Comparison of ENCODE assay signal across 22 mouse cellular contexts in the genomic region with DNA sequence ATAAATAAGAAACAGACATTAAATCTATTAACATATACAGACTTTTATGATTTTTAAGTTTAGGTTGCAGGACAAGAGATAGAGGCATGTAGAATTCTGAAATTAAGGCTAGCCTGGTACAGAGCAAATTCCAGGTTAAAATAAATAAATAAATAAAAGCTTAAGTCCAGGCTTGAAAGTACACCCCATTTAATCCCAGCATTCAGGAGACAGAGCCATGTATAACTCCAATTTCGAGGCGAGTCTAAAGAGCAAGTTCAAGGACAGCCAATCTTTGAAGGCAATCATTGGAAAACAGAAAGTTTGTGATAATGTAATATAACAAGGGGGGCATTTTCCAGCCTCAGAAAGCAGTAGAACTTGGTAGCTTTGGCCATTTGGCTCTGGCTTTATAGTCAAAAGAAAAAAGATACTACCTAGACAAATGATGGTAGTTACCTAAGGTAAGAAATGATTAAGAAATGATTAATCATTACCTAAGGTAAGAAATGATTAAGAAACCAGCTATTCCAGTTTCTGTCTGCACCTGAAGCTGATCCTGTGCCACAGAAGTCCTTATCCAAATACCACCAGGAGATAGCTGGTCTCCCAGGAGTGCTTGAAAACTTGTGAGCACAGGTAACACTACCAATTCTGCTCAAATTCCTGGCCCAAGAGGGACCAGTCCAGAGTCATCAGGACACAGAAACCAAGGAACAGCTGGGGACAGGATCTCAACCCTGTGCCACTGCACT.
DNase-seq lines count a peak whose midpoint lies in the region; ATAC-seq lines count a peak whose summit lies in the region.
"Had no signal": no experiment of that assay in that cellular context is flagged by ENCODE, and none has a peak within 500 bp of the region (broad histone marks: within the 10 kb centered on the region; RNA-seq: fewer than 3 reads in every experiment).

No protein-coding gene starts in this region.

- H3K4me2 ChIP-seq in kidney, embryonic 16.5 days (replicated peaks; ENCODE audit: low read depth, low read length): no peak overlapping the region
- no peak overlapping the region for H3K4me2 ChIP-seq in kidney, embryonic 14.5 days (replicated peaks; ENCODE audit: low read depth, low read length)
- H3K4me2 ChIP-seq in intestine, embryonic 14.5 days (ENCODE audit: low read length): no peak overlapping the region
- H3K4me2 ChIP-seq in intestine, embryonic 16.5 days (ENCODE audit: low read depth, low read length): no peak overlapping the region
- no peak overlapping the region for H3K4me2 ChIP-seq in stomach, embryonic 16.5 days (ENCODE audit: low read depth, low read length)
- H3K4me2 ChIP-seq in midbrain, embryonic 15.5 days: no peak overlapping the region
- H3K4me2 ChIP-seq: embryonic facial prominence, embryonic 15.5 days; heart, embryonic 12.5 days had no signal

- DNase-seq in intestine, embryonic 14.5 days (ENCODE audit: low spot score): no peak
- DNase-seq in cerebellum, postnatal 4 days (ENCODE audit: low spot score in 2 of 2): no peak
- DNase-seq: adrenal gland, postnatal 14 days; cerebellum, adult 18-20 months; cerebellum, adult 9-11 months; embryo, embryonic 11 days; gastrocnemius, adult 2 months; gastrocnemius, postnatal 25 days had no signal

- ATAC-seq in kidney, embryonic 16.5 days (ENCODE audit: low FRiP score, low TSS enrichment): peak; percentile 51; the same call in 1 of the 2 replicates
- ATAC-seq in kidney, embryonic 14.5 days (ENCODE audit: low FRiP score, low TSS enrichment): no peak
- peak; percentile 85 for ATAC-seq in intestine, embryonic 14.5 days (replicated peaks; ENCODE audit: low FRiP score, low TSS enrichment, low read depth)
- ATAC-seq in intestine, embryonic 16.5 days: peak; percentile 97
- peak; percentile 86; the same call in 1 of the 2 replicates for ATAC-seq in stomach, embryonic 16.5 days (ENCODE audit: insufficient read depth, low FRiP score)
- ATAC-seq in midbrain, embryonic 15.5 days (replicated peaks): no peak
- ATAC-seq: activated CD4-positive, CD25-positive, alpha-beta regulatory T cell, adult 4 months; forebrain, embryonic 14.5 days; Patski had no signal

- WGBS in kidney, embryonic 16.5 days: 84% methylated on average over 2 of the region's 2 CpGs
- WGBS in kidney, embryonic 14.5 days: 79% methylated on average over 2 of the region's 2 CpGs
- 76% methylated on average over 2 of the region's 2 CpGs for WGBS in intestine, embryonic 14.5 days
- 65% methylated on average over 2 of the region's 2 CpGs for WGBS in intestine, embryonic 16.5 days
- 53% methylated on average over 2 of the region's 2 CpGs for WGBS in stomach, embryonic 16.5 days
- WGBS in midbrain, embryonic 15.5 days: 86% methylated on average over 2 of the region's 2 CpGs

- H3K9ac ChIP-seq in kidney, embryonic 16.5 days (replicated peaks; ENCODE audit: low read length): no peak overlapping the region
- no peak overlapping the region for H3K9ac ChIP-seq in kidney, embryonic 14.5 days (ENCODE audit: low read depth, low read length)
- no peak overlapping the region for H3K9ac ChIP-seq in intestine, embryonic 14.5 days (ENCODE audit: low read length)
- H3K9ac ChIP-seq in intestine, embryonic 16.5 days (ENCODE audit: low read depth, low read length): no peak overlapping the region
- H3K9ac ChIP-seq in stomach, embryonic 16.5 days (ENCODE audit: low read length): no peak overlapping the region
- no peak overlapping the region for H3K9ac ChIP-seq in midbrain, embryonic 15.5 days
- H3K9ac ChIP-seq: embryonic facial prominence, embryonic 15.5 days; heart, embryonic 12.5 days had no signal

- no peaks in the 10 kb centered on the region for H3K36me3 ChIP-seq in kidney, embryonic 16.5 days (ENCODE audit: insufficient read depth, low read length)
- H3K36me3 ChIP-seq in kidney, embryonic 14.5 days (ENCODE audit: control insufficient read depth, insufficient read depth, low read length): no peaks in the 10 kb centered on the region
- H3K36me3 ChIP-seq in intestine, embryonic 14.5 days (ENCODE audit: control insufficient read depth, insufficient read depth, low read length): no peaks in the 10 kb centered on the region
- H3K36me3 ChIP-seq in intestine, embryonic 16.5 days (ENCODE audit: control insufficient read depth, insufficient read depth, low read length): no peaks in the 10 kb centered on the region
- no peaks in the 10 kb centered on the region for H3K36me3 ChIP-seq in stomach, embryonic 16.5 days (ENCODE audit: control insufficient read depth, insufficient read depth, low read length)
- H3K36me3 ChIP-seq in midbrain, embryonic 15.5 days (replicated peaks): no peaks in the 10 kb centered on the region
- H3K36me3 ChIP-seq: embryonic facial prominence, embryonic 15.5 days; forebrain, embryonic 10.5 days; heart, embryonic 12.5 days; hindbrain, embryonic 10.5 days had no signal

- no peaks in the 10 kb centered on the region for H3K9me3 ChIP-seq in kidney, embryonic 16.5 days (ENCODE audit: low read length)
- no peaks in the 10 kb centered on the region for H3K9me3 ChIP-seq in kidney, embryonic 14.5 days (ENCODE audit: control insufficient read depth, low read length)
- H3K9me3 ChIP-seq in intestine, embryonic 14.5 days (ENCODE audit: control insufficient read depth, low read length): no peaks in the 10 kb centered on the region
- no peaks in the 10 kb centered on the region for H3K9me3 ChIP-seq in intestine, embryonic 16.5 days (ENCODE audit: control insufficient read depth, low read length)
- H3K9me3 ChIP-seq in stomach, embryonic 16.5 days (replicated peaks; ENCODE audit: control insufficient read depth, low read length): no peaks in the 10 kb centered on the region
- H3K9me3 ChIP-seq in midbrain, embryonic 15.5 days: no peaks in the 10 kb centered on the region
- H3K9me3 ChIP-seq: embryonic facial prominence, embryonic 15.5 days; forebrain, embryonic 10.5 days; heart, embryonic 12.5 days; hindbrain, embryonic 10.5 days had no signal

- H3K4me3 ChIP-seq in kidney, embryonic 16.5 days (ENCODE audit: low read length): no peak overlapping the region
- no peak overlapping the region for H3K4me3 ChIP-seq in kidney, embryonic 14.5 days (ENCODE audit: low read length)
- no peak overlapping the region for H3K4me3 ChIP-seq in intestine, embryonic 14.5 days (ENCODE audit: low read depth, low read length)
- no peak overlapping the region for H3K4me3 ChIP-seq in intestine, embryonic 16.5 days (ENCODE audit: low read length)
- H3K4me3 ChIP-seq in stomach, embryonic 16.5 days (replicated peaks; ENCODE audit: low read length): no peak overlapping the region
- no peak overlapping the region for H3K4me3 ChIP-seq in midbrain, embryonic 15.5 days
- H3K4me3 ChIP-seq: embryonic facial prominence, embryonic 15.5 days; erythroblast, embryonic 14.5 days; forebrain, embryonic 10.5 days; gastrocnemius, adult 2 months; heart, embryonic 12.5 days; hindbrain, embryonic 10.5 days had no signal

- H3K27me3 ChIP-seq in kidney, embryonic 16.5 days (ENCODE audit: insufficient read depth, low read length): no peaks in the 10 kb centered on the region
- no peaks in the 10 kb centered on the region for H3K27me3 ChIP-seq in kidney, embryonic 14.5 days (ENCODE audit: control insufficient read depth, insufficient read depth, low read length)
- H3K27me3 ChIP-seq in intestine, embryonic 14.5 days (replicated peaks; ENCODE audit: control insufficient read depth, insufficient read depth, low read length): no peaks in the 10 kb centered on the region
- no peaks in the 10 kb centered on the region for H3K27me3 ChIP-seq in intestine, embryonic 16.5 days (replicated peaks; ENCODE audit: control insufficient read depth, insufficient read depth, low read length)
- H3K27me3 ChIP-seq in stomach, embryonic 16.5 days (ENCODE audit: control insufficient read depth, insufficient read depth, low read length): no peaks in the 10 kb centered on the region
- H3K27me3 ChIP-seq in midbrain, embryonic 15.5 days (replicated peaks): no peaks in the 10 kb centered on the region
- H3K27me3 ChIP-seq: CH12.LX; embryonic facial prominence, embryonic 15.5 days; heart, embryonic 12.5 days; Patski had no signal

- no peaks in the 10 kb centered on the region for H3K4me1 ChIP-seq in kidney, embryonic 16.5 days (ENCODE audit: insufficient read depth, low read length)
- no peaks in the 10 kb centered on the region for H3K4me1 ChIP-seq in kidney, embryonic 14.5 days (ENCODE audit: control insufficient read depth, insufficient read depth, low read length)
- no peaks in the 10 kb centered on the region for H3K4me1 ChIP-seq in intestine, embryonic 14.5 days (replicated peaks; ENCODE audit: control insufficient read depth, insufficient read depth, low read length)
- no peaks in the 10 kb centered on the region for H3K4me1 ChIP-seq in intestine, embryonic 16.5 days (ENCODE audit: control insufficient read depth, insufficient read depth, low read length)
- H3K4me1 ChIP-seq in stomach, embryonic 16.5 days (ENCODE audit: control insufficient read depth, insufficient read depth, low read length): no peaks in the 10 kb centered on the region
- H3K4me1 ChIP-seq in midbrain, embryonic 15.5 days: no peaks in the 10 kb centered on the region
- H3K4me1 ChIP-seq: embryonic facial prominence, embryonic 15.5 days; forebrain, embryonic 10.5 days; heart, embryonic 12.5 days; hindbrain, embryonic 10.5 days had no signal

- no peak overlapping the region for H3K27ac ChIP-seq in kidney, embryonic 16.5 days (ENCODE audit: low read length)
- no peak overlapping the region for H3K27ac ChIP-seq in kidney, embryonic 14.5 days (ENCODE audit: low read depth, low read length)
- H3K27ac ChIP-seq in intestine, embryonic 14.5 days (ENCODE audit: low read depth): no peak overlapping the region
- no peak overlapping the region for H3K27ac ChIP-seq in intestine, embryonic 16.5 days (ENCODE audit: low read length)
- H3K27ac ChIP-seq in stomach, embryonic 16.5 days (ENCODE audit: low read length): no peak overlapping the region
- H3K27ac ChIP-seq in midbrain, embryonic 15.5 days: no peak overlapping the region
- H3K27ac ChIP-seq: embryonic facial prominence, embryonic 15.5 days; forebrain, embryonic 10.5 days; gastrocnemius, adult 2 months; hindbrain, embryonic 10.5 days had no signal

Comparison
In these comparisons a context has a peak if more than half of its experiments do, and no peak if none do; other contexts are left out.
1. ATAC-seq: peak in kidney, embryonic 16.5 days (single experiment), intestine, embryonic 14.5 days (single experiment), intestine, embryonic 16.5 days (single experiment) and stomach, embryonic 16.5 days (single experiment); none in kidney, embryonic 14.5 days (single experiment) and midbrain, embryonic 15.5 days (single experiment).